Mouse (Mus musculus) heart, embryonic 16.5 days (tissue): Measurements from ENCODE around the gene Gng5. TPM values are rescaled to one million over a fixed set of nuclear protein-coding genes. Genes with fewer than 3 reads are reported as not detected.

Source experiments
- ATAC-seq: fragments of 200-750 bp; cut with Nextera tagmentation; replicated peaks from 2 replicates; pipeline ENCODE4 v1.8.0; 2017; ENCODE audit warnings: moderate number of reproducible peaks; ENCODE audit not compliant: insufficient read depth, low FRiP score; ENCODE audit errors: extremely low read depth
- H3K27ac ChIP-seq: fragments of 300-500 bp; sonication (generic); 2 replicates; pipeline ENCODE4 v1.5.1; 2014; ENCODE audit warnings: mild to moderate bottlenecking, low read length, control low read depth, moderate library complexity
- H3K27me3 ChIP-seq: fragments of 300-500 bp; sonication (generic); 2 replicates; pipeline ENCODE4 v1.6.1; 2014; ENCODE audit warnings: low read length, mixed read lengths; ENCODE audit not compliant: control insufficient read depth, insufficient read depth
- H3K36me3 ChIP-seq: fragments of 300-500 bp; sonication (generic); 2 replicates; pipeline ENCODE4 v1.6.1; 2014; ENCODE audit not compliant: control insufficient read depth, insufficient read depth
- H3K4me1 ChIP-seq: fragments of 300-500 bp; sonication (generic); 2 replicates; pipeline ENCODE4 v1.6.1; 2014; ENCODE audit warnings: low read length, mixed read lengths; ENCODE audit not compliant: control insufficient read depth, insufficient read depth
- H3K4me2 ChIP-seq: fragments of 300-500 bp; sonication (generic); 2 replicates; pipeline ENCODE4 v1.6.1; 2014; ENCODE audit warnings: low read depth, mild to moderate bottlenecking, control low read depth, low read length
- H3K4me3 ChIP-seq: fragments of 300-500 bp; sonication (generic); 2 replicates; pipeline ENCODE4 v1.5.1; 2014; ENCODE audit warnings: mild to moderate bottlenecking, control low read depth, low read length
- H3K9ac ChIP-seq: fragments of 300-500 bp; sonication (generic); 2 replicates; pipeline ENCODE4 v1.6.1; 2014; ENCODE audit warnings: low read length, control low read depth
- H3K9me3 ChIP-seq: fragments of 300-500 bp; sonication (generic); replicated peaks from 2 replicates; pipeline ENCODE4 v1.6.1; 2016; ENCODE audit warnings: low read length; ENCODE audit not compliant: control insufficient read depth
- WGBS: fragments of 180-500 bp; shearing (Covaris S2); extraction: QIAGEN DNeasy Blood & Tissue Kit; methylation state at CpG from one replicate; pipeline ENCODE4 v1.1.7; 2014; 5-methylcytosine and 5-hydroxymethylcytosine counted together
- polyA plus RNA-seq: library from polyadenylated mRNA; unstranded; fragments of >200 nt; fragmentation: Nextera tagmentation; extraction: Ambion mirVana; gene quantifications from 2 replicates; pipeline ENCODE4 v1.2.1, GENCODE M21; 2015

Gene Gng5
- polyA plus RNA-seq, 1 experiment from 2014 or later = 1,119 TPM

GRCm38 (mm10) chr3:146520798-146521651 is 21.4 kb downstream of the Gng5 start, which contains the start of gene Rpf1:
Gene Rpf1 (minus strand): TSS chr3:146521429.
- under 1% methylated on average over 61 of the region's 82 CpGs for whole genome bisulfite sequencing
- peaks cover 17% of the 10 kb centered on the region for H3K36me3 ChIP-seq
- H3K4me1 ChIP-seq = peaks cover 7% of the 10 kb centered on the region; the same call in 1 of the 2 replicates
- H3K9ac ChIP-seq = peak within 1 kb of the TSS; percentile 93
- peak within 1 kb of the TSS; percentile 89 for H3K4me2 ChIP-seq
- H3K27ac ChIP-seq = peak within 1 kb of the TSS; percentile 99
- ATAC-seq = peak; percentile 94
- H3K4me3 ChIP-seq = peak within 1 kb of the TSS; percentile 82
- H3K27me3 ChIP-seq = no peaks in the 10 kb centered on the region
- no peaks in the 10 kb centered on the region for H3K9me3 ChIP-seq

GRCm38 (mm10) chr3:146521652-146522020 is 22.0 kb downstream of the Gng5 start:
- peak overlapping the region; percentile 93 for H3K9ac ChIP-seq
- H3K4me2 ChIP-seq = peak overlapping the region; percentile 89
- H3K4me1 ChIP-seq = peaks cover 7% of the 10 kb centered on the region; the same call in 1 of the 2 replicates
- H3K27ac ChIP-seq = peak overlapping the region; percentile 99
- no peaks in the 10 kb centered on the region for H3K9me3 ChIP-seq
- WGBS = 10% methylated on average over 8 of the region's 8 CpGs
- no peaks in the 10 kb centered on the region for H3K27me3 ChIP-seq
- H3K36me3 ChIP-seq = peaks cover 17% of the 10 kb centered on the region
- H3K4me3 ChIP-seq = peak overlapping the region; percentile 82
- no peak for ATAC-seq

GRCm38 (mm10) chr3:146528335-146528734 is 28.7 kb downstream of the Gng5 start:
- H3K27ac ChIP-seq = no peak overlapping the region
- no peak for ATAC-seq
- H3K27me3 ChIP-seq = no peaks in the 10 kb centered on the region
- H3K9ac ChIP-seq = no peak overlapping the region
- H3K36me3 ChIP-seq = no peaks in the 10 kb centered on the region
- H3K4me1 ChIP-seq = no peaks in the 10 kb centered on the region
- no peak overlapping the region for H3K4me2 ChIP-seq
- no peaks in the 10 kb centered on the region for H3K9me3 ChIP-seq
- H3K4me3 ChIP-seq = no peak overlapping the region
- WGBS = 48% methylated on average over 2 of the region's 2 CpGs

GRCm38 (mm10) chr3:146534986-146535385 is 35.4 kb downstream of the Gng5 start:
- Histone ChIP-seq H3K27ac (no peak overlapping the region), H3K27me3 (no peaks in the 10 kb centered on the region), H3K4me3 (no peak overlapping the region), H3K4me2 (no peak overlapping the region), H3K9ac (no peak overlapping the region), H3K9me3 (no peaks in the 10 kb centered on the region), H3K36me3 (no peaks in the 10 kb centered on the region), H3K4me1 (no peaks in the 10 kb centered on the region)
- no peak for ATAC-seq
- 61% methylated on average over 6 of the region's 6 CpGs for WGBS

- Histone ChIP-seq H3K4me1 (no peaks in the 10 kb centered on the region), H3K27me3 (no peaks in the 10 kb centered on the region), H3K4me3 (no peak overlapping the region), H3K9me3 (no peaks in the 10 kb centered on the region), H3K27ac (no peak overlapping the region), H3K4me2 (no peak overlapping the region), H3K36me3 (no peaks in the 10 kb centered on the region), H3K9ac (no peak overlapping the region)
- ATAC-seq = no peak
- WGBS = 59% methylated on average over 4 of the region's 4 CpGs
These were observed 41.1 kb downstream of the Gng5 start for GRCm38 (mm10) chr3:146540521-146541273.

- H3K27ac ChIP-seq = no peak overlapping the region
- H3K27me3 ChIP-seq = no peaks in the 10 kb centered on the region
- WGBS = 37% methylated on average over 1 of the region's 1 CpGs
- no peak overlapping the region for H3K9ac ChIP-seq
- no peaks in the 10 kb centered on the region for H3K4me1 ChIP-seq
- no peak overlapping the region for H3K4me2 ChIP-seq
- no peak overlapping the region for H3K4me3 ChIP-seq
- H3K9me3 ChIP-seq = no peaks in the 10 kb centered on the region
- no peaks in the 10 kb centered on the region for H3K36me3 ChIP-seq
- ATAC-seq = no peak
These were observed 44.0 kb downstream of the Gng5 start for GRCm38 (mm10) chr3:146543632-146544031.

- WGBS = 83% methylated on average over 7 of the region's 7 CpGs
- no peaks in the 10 kb centered on the region for H3K27me3 ChIP-seq
- no peak for ATAC-seq
- H3K27ac ChIP-seq = no peak overlapping the region
- H3K9ac ChIP-seq = no peak overlapping the region
- H3K4me3 ChIP-seq = no peak overlapping the region
- no peaks in the 10 kb centered on the region for H3K36me3 ChIP-seq
- no peak overlapping the region for H3K4me2 ChIP-seq
- H3K9me3 ChIP-seq = no peaks in the 10 kb centered on the region
- H3K4me1 ChIP-seq = peaks cover 2% of the 10 kb centered on the region; the same call in 1 of the 2 replicates
These were observed 55.2 kb downstream of the Gng5 start for GRCm38 (mm10) chr3:146554816-146555215.
